Mouse (Mus musculus) stomach, embryonic 15.5 days (tissue): ENCODE measurements at regions not wholly inside any gene's neighbourhood (a gene's known extent, or its start where the extent isn't known, plus 50 kb on each side); places are given as distances from the start of the nearest gene placed in this dataset.

Experiments used
- ATAC-seq: fragments of 200-750 bp; cut with Nextera tagmentation; 2 replicates; pipeline ENCODE4 v1.8.0; 2017; ENCODE audit warnings: low read depth, moderate number of reproducible peaks, moderate TSS enrichment; ENCODE audit not compliant: insufficient read depth, low FRiP score
- H3K27ac ChIP-seq: fragments of 300-500 bp; sonication (generic); 2 replicates; pipeline ENCODE4 v1.5.1; 2015; ENCODE audit warnings: mild to moderate bottlenecking, inconsistent platforms
- H3K27me3 ChIP-seq: fragments of 300-500 bp; sonication (generic); replicated peaks from 2 replicates; pipeline ENCODE4 v1.6.1; 2015; ENCODE audit warnings: inconsistent platforms
- H3K36me3 ChIP-seq: fragments of 300-500 bp; sonication (generic); 2 replicates; pipeline ENCODE4 v1.6.1; 2015; ENCODE audit warnings: inconsistent platforms
- H3K4me1 ChIP-seq: fragments of 300-500 bp; sonication (generic); 2 replicates; pipeline ENCODE4 v1.6.1; 2015; ENCODE audit warnings: inconsistent platforms
- H3K4me2 ChIP-seq: fragments of 300-500 bp; sonication (generic); 2 replicates; pipeline ENCODE4 v1.6.1; 2015; ENCODE audit warnings: mild to moderate bottlenecking, inconsistent platforms
- H3K4me3 ChIP-seq: fragments of 300-500 bp; sonication (generic); replicated peaks from 2 replicates; pipeline ENCODE4 v1.5.1; 2015; ENCODE audit warnings: inconsistent platforms
- H3K9ac ChIP-seq: fragments of 300-500 bp; sonication (generic); 2 replicates; pipeline ENCODE4 v1.6.1; 2015; ENCODE audit warnings: inconsistent platforms
- H3K9me3 ChIP-seq: fragments of 300-500 bp; sonication (generic); 2 replicates; pipeline ENCODE4 v1.6.1; 2016; ENCODE audit warnings: inconsistent platforms
- WGBS: fragments of 180-500 bp; shearing (Covaris S2); methylation state at CpG from one replicate; pipeline ENCODE4 v1.1.7; 2015; 5-methylcytosine and 5-hydroxymethylcytosine counted together

DNA sequence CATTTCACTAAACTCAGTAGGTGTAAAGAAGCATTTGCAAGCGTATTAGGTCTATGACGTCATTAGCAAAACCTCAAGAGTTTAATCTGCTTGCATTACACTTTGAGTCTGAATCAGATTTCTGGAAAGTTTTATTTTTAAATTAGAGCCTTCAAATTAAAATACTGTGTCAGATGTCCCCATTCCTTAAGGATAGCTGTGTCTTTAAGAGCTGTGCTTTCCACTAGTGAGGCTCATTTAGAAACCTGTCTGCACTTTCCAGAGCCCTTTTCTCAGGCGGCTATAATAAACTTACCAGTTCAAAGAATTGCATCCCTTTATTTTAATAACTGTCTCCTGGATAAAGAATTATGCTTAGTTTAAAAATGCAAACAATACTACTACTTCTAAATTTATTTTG, 285.0 kb downstream of the Gpd2 start:
- no peaks in the 10 kb centered on the region for H3K27me3 ChIP-seq
- WGBS, result 80% methylated on average over 3 of the region's 3 CpGs
- no peak overlapping the region for H3K27ac ChIP-seq
- no peaks in the 10 kb centered on the region for H3K9me3 ChIP-seq
- H3K4me1 ChIP-seq, result no peaks in the 10 kb centered on the region
- no peaks in the 10 kb centered on the region for H3K36me3 ChIP-seq
- H3K9ac ChIP-seq, result no peak overlapping the region
- ATAC-seq, result no peak
- H3K4me3 ChIP-seq, result no peak overlapping the region
- no peak overlapping the region for H3K4me2 ChIP-seq

DNA sequence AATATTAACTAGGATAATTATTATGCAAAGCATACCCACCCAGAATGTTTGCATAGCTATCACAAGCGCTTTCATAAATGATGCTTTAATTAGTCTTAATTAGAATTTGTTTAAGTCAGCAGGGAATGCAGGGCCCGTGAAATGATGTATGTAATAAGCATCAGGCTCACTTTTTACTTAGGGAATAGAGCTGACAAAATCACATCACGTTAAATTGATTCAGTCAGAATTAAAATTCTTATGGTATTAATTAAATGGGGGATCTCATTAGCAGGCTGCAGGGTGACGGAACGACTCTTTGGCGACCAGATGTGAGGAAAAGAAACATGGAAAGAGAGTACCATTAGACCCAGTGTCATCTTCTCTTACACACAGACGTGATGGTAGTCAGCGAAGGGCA, 285.5 kb downstream of the Gpd2 start:
- 79% methylated on average over 8 of the region's 8 CpGs for WGBS
- Histone ChIP-seq H3K9me3 (no peaks in the 10 kb centered on the region), H3K4me3 (no peak overlapping the region), H3K4me1 (no peaks in the 10 kb centered on the region), H3K36me3 (no peaks in the 10 kb centered on the region), H3K9ac (no peak overlapping the region), H3K27me3 (no peaks in the 10 kb centered on the region), H3K27ac (no peak overlapping the region), H3K4me2 (no peak overlapping the region)
- ATAC-seq, result no peak

DNA sequence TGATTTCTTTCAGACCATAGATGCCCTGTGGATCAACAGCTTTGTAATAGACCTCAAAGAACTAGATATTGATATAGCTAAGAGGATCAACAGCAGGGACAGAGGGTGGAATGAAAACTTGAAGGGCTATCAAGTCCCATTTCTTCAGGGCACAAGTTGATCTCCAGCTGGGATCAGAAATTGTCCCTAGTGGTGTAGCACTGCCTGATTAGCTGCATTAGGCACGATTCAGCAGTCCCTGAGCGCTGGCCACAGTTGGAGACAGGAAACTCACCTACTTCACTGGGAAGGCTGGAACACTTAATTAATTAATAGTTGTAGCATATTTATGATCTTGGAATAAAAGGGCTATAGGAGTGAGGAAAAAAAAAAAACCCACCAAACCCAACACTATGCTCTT, 290.5 kb downstream of the Gpd2 start:
- Histone ChIP-seq H3K4me1 (no peaks in the 10 kb centered on the region), H3K36me3 (no peaks in the 10 kb centered on the region), H3K4me3 (no peak overlapping the region), H3K9me3 (no peaks in the 10 kb centered on the region), H3K9ac (no peak overlapping the region), H3K27me3 (no peaks in the 10 kb centered on the region), H3K4me2 (no peak overlapping the region), H3K27ac (no peak overlapping the region)
- no peak for ATAC-seq
- 74% methylated on average over 2 of the region's 2 CpGs for WGBS

DNA sequence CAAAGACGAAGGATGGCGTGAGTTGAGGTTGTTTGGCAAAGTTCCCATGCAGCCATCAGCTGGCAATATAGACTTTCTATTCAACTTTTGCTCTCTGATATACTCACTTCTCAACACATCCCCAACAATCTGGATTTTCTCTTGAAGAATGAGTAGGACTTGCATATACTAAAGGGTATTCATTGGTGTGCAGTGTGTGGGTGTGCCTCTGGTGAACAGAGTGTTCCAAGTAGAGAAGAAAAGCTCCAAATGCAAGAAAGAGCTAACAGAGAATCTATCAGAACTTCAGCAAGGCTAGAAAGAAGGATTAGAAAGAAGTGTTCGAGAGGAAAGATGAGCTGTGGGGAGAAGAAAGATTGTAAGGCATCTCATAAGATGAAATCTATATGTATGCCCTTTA, 302.4 kb downstream of the Gpd2 start:
- H3K9me3 ChIP-seq, result no peaks in the 10 kb centered on the region
- H3K4me2 ChIP-seq, result no peak overlapping the region
- ATAC-seq, result no peak
- no peak overlapping the region for H3K27ac ChIP-seq
- H3K4me3 ChIP-seq, result no peak overlapping the region
- H3K27me3 ChIP-seq, result no peaks in the 10 kb centered on the region
- no peak overlapping the region for H3K9ac ChIP-seq
- 81% methylated on average over 3 of the region's 3 CpGs for WGBS
- H3K36me3 ChIP-seq, result no peaks in the 10 kb centered on the region
- no peaks in the 10 kb centered on the region for H3K4me1 ChIP-seq

DNA sequence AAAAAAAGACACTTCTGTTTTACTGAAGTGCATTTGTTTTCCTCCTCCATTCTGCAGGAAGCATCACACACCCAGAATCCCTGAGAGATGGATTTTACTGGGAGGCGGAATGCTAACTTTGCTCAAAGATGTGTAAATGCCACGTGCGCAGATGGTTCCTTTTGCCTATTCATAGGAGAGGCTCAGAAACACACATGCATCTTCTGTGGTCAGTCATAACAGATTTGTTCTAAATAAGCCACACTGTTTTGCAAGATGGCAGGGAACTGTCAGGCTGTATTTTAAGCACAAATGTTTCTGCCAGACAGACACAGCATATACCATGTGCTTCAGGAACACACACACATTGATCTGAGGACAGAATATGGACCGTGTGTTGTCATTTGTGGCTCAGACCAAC, 327.8 kb downstream of the Gpd2 start:
- Histone ChIP-seq H3K4me3 (no peak overlapping the region), H3K27me3 (no peaks in the 10 kb centered on the region), H3K4me1 (no peaks in the 10 kb centered on the region), H3K9me3 (no peaks in the 10 kb centered on the region), H3K27ac (no peak overlapping the region), H3K9ac (no peak overlapping the region), H3K36me3 (no peaks in the 10 kb centered on the region), H3K4me2 (no peak overlapping the region)
- WGBS, result 84% methylated on average over 4 of the region's 4 CpGs
- ATAC-seq, result no peak

DNA sequence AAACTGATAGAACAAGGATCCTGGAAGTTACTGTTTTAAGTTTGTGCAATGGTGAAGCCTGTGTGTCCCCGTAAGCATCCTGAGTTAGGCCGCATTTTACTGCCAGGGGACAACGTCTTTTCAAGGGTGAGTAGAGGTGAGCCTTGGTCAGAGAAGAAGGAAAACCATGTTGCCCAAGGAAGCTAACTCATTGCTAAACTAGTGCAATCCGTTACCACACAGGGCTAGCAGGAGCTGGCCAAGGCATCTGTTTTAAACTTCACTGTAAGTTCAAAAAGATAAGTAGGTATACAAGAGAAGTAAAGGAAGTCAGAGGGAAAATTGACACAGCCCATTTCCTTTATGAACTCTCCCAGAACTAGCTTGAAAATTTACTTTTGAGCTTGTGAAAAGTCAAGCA, 328.7 kb downstream of the Gpd2 start:
- H3K9me3 ChIP-seq, result no peaks in the 10 kb centered on the region
- no peak overlapping the region for H3K4me2 ChIP-seq
- no peaks in the 10 kb centered on the region for H3K4me1 ChIP-seq
- ATAC-seq, result no peak
- H3K27me3 ChIP-seq, result no peaks in the 10 kb centered on the region
- WGBS, result 82% methylated on average over 4 of the region's 4 CpGs
- H3K9ac ChIP-seq, result no peak overlapping the region
- no peak overlapping the region for H3K4me3 ChIP-seq
- no peaks in the 10 kb centered on the region for H3K36me3 ChIP-seq
- no peak overlapping the region for H3K27ac ChIP-seq

DNA sequence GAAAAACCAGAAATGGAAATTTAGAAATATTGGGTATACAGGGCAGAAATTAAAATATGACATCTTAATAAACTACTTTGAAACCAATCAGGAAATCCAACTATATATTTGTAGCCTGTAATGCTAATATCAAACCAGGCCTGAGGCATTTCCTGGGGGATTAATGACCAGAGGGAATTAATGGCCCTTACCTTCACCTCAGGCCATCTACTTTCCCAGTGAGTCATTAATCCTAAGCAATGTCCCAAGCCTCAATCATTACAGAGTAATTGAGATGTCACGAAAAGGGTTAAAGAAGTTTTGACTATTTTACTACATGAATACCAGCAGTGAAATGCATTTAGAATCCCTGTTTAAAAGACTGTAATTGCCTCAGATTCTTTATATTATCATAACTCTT, 329.7 kb downstream of the Gpd2 start:
- Histone ChIP-seq H3K27ac (no peak overlapping the region), H3K36me3 (no peaks in the 10 kb centered on the region), H3K9ac (no peak overlapping the region), H3K27me3 (no peaks in the 10 kb centered on the region), H3K4me1 (no peaks in the 10 kb centered on the region), H3K9me3 (no peaks in the 10 kb centered on the region), H3K4me3 (no peak overlapping the region), H3K4me2 (no peak overlapping the region)
- 78% methylated on average over 1 of the region's 1 CpGs for WGBS
- ATAC-seq, result no peak

DNA sequence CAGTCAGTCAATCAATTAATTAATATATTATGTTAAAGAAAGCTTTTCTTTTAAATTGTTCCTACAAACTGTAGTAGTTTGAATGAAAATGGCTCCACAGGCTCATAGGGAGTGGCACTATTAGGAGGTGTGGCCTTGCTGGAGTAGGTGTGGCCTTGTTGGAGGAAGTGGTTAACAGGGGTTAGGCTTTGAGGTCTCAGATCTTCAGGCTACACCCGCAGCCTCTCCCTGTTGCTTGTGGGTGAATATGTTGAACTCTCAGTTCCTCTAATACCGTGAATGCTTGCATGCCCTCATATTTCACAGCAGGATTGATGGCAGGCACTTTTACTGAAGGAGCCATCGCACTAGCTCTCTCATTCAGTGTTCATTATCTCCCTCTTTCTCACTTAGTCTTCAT, 349.6 kb downstream of the Gpd2 start:
- Histone ChIP-seq H3K27ac (no peak overlapping the region), H3K9ac (no peak overlapping the region), H3K4me3 (no peak overlapping the region), H3K27me3 (no peaks in the 10 kb centered on the region), H3K36me3 (no peaks in the 10 kb centered on the region), H3K9me3 (no peaks in the 10 kb centered on the region), H3K4me2 (no peak overlapping the region), H3K4me1 (no peaks in the 10 kb centered on the region)
- 80% methylated on average over 3 of the region's 3 CpGs for WGBS
- ATAC-seq, result no peak

DNA sequence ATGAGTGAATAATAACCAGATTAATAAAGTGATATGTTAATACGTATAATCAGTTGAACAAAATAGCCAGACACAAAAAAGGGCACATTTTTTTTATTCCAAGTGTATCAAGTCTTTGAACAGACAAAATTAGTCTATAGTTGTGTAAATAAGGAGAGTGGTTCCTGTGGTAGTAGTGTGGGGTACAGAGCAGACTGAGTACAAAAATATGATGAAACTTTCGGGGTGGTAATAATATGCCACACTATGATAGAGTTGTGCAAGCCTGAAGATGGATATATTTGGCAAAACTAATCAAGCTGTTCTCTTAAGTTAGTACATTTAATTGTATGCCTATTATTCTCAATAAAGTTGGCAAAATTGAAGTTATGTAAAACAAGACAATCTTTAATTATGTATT, 356.1 kb downstream of the Gpd2 start:
- Histone ChIP-seq H3K4me1 (no peaks in the 10 kb centered on the region), H3K9me3 (no peaks in the 10 kb centered on the region), H3K36me3 (no peaks in the 10 kb centered on the region), H3K4me2 (no peak overlapping the region), H3K27ac (no peak overlapping the region), H3K4me3 (no peak overlapping the region), H3K9ac (no peak overlapping the region), H3K27me3 (no peaks in the 10 kb centered on the region)
- no peak for ATAC-seq
- WGBS, result 90% methylated on average over 2 of the region's 2 CpGs

DNA sequence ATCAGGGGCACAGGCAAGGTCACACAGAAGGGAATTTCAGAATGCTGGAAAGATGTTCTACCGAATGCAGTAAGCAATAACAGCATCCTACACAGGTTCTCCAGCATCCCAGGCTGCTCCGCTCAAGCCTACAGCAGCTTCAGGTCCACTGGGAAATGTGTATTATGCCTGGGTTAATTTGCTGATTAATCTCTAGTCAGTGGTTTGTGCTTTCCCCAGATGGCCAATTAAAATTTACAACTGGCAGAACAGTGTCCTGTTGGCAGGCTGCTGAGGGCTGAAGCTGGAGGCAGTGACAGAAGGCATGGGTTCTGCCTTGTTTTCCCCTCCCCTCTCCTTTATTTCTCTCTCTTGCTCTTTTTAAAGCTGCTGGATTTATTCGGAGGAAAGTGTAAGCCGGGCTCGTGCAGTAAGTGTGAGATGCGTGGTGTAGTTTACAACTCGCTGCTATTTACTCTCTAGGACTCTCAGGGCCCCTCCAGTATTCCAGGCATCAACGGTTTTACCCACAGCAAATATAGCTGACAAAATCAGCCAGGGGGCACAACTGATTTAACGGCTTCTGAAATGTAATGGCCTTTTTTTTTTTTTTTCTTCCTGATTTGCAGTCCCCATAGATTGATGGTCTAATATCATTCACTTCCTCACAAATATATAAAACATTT, 360.4 kb downstream of the Gpd2 start:
- H3K36me3 ChIP-seq, result no peaks in the 10 kb centered on the region
- 36% methylated on average over 9 of the region's 9 CpGs for WGBS
- H3K27ac ChIP-seq, result no peak overlapping the region
- H3K4me2 ChIP-seq, result no peak overlapping the region
- no peaks in the 10 kb centered on the region for H3K27me3 ChIP-seq
- no peaks in the 10 kb centered on the region for H3K4me1 ChIP-seq
- H3K9me3 ChIP-seq, result no peaks in the 10 kb centered on the region
- ATAC-seq, result no peak
- H3K4me3 ChIP-seq, result no peak overlapping the region
- H3K9ac ChIP-seq, result no peak overlapping the region

DNA sequence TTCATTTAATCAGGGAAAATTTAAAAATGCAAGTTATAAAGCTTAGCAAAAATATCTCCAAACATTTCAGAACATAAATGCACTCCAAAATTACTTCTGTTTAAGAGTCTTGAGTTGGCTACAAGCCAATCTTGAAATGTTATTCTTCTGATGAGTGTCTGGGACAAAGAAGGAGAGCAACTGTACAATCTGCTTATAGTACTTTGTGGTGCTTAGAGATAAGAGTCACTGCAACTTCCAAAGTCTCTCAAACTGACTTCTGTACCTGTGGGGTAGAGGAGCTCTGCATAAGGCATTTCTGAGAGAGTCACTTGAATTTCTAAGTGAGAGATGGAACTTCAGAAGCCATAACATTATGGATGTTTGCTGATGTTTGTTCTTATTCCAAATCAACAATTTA, 374.2 kb downstream of the Gpd2 start:
- Histone ChIP-seq H3K4me3 (no peak overlapping the region), H3K27me3 (no peaks in the 10 kb centered on the region), H3K4me1 (no peaks in the 10 kb centered on the region), H3K9ac (no peak overlapping the region), H3K36me3 (no peaks in the 10 kb centered on the region), H3K27ac (no peak overlapping the region), H3K4me2 (no peak overlapping the region), H3K9me3 (no peaks in the 10 kb centered on the region)
- ATAC-seq, result no peak

DNA sequence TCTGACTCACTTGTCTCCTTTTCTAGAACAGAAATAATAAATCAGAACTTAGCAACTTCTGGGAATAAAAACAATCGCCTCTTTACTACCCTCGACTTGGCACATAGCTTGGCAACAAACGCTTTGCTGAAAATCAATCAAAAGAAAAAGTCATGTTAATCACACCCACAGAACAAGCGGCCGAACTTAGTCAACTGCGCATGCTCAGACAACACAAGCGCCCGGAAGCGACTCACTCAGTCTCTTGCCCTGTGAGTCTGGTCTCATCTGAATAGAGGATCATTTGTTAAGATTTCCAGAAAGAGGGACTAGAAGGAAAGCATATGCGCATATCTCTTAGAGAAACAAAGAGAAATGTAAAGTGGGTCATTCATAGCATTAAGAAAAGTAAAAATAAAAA, 375.8 kb downstream of the Gpd2 start:
- H3K27ac ChIP-seq, result no peak overlapping the region
- H3K4me1 ChIP-seq, result no peaks in the 10 kb centered on the region
- no peaks in the 10 kb centered on the region for H3K9me3 ChIP-seq
- no peak for ATAC-seq
- 53% methylated on average over 10 of the region's 10 CpGs for WGBS
- no peak overlapping the region for H3K9ac ChIP-seq
- no peaks in the 10 kb centered on the region for H3K36me3 ChIP-seq
- H3K4me3 ChIP-seq, result no peak overlapping the region
- no peaks in the 10 kb centered on the region for H3K27me3 ChIP-seq
- H3K4me2 ChIP-seq, result no peak overlapping the region

DNA sequence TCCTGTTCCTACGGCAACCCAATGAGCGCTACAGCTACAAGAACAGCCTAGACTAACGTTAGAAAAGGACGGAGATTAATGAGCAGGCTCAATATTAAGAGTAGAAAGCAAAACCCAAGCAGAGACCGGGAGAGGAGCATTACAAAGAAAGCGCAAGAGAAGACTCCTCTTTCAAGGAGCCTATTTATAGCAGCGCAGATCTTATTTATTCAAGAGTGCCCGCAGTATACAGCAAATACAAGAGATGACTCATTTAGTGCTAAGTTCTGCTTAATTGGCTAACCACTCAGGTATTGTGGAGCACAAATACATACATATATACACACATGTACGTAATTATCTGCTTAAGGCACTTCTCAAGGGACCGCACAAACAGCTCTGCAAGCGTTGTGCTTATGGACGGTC, 377.2 kb downstream of the Gpd2 start:
- Histone ChIP-seq H3K9ac (no peak overlapping the region), H3K4me2 (no peak overlapping the region), H3K4me1 (no peaks in the 10 kb centered on the region), H3K27ac (no peak overlapping the region), H3K9me3 (no peaks in the 10 kb centered on the region), H3K27me3 (no peaks in the 10 kb centered on the region), H3K36me3 (no peaks in the 10 kb centered on the region), H3K4me3 (no peak overlapping the region)
- 61% methylated on average over 12 of the region's 12 CpGs for WGBS
- ATAC-seq, result no peak
